Mouse (Mus musculus) C2C12 (cell line): ENCODE data around the gene Scgb2b20.
"Not testable (repeated sequence)": the region's sequence is repeated elsewhere in the genome, so short reads cannot be mapped to it uniquely, and the experiment has no call there.

Experiments
- CEBPB ChIP-seq: IDR thresholded peaks from one replicate; pipeline ENCODE4 v1.6.1; 2011; ENCODE audit warnings: low read depth, mild to moderate bottlenecking, control low read depth, moderate library complexity
- CTCF ChIP-seq: IDR thresholded peaks from one replicate; pipeline ENCODE4 v1.5.1; 2011; ENCODE audit not compliant: control insufficient read depth, insufficient read depth, insufficient read length
- FOSL1 ChIP-seq: IDR thresholded peaks from one replicate; pipeline ENCODE4 v1.8.0; 2011; ENCODE audit warnings: mild to moderate bottlenecking, low read length; ENCODE audit not compliant: poor library complexity, insufficient read depth, severe bottlenecking
- MAX ChIP-seq: IDR thresholded peaks from one replicate; pipeline ENCODE4 v1.6.1; 2011; ENCODE audit warnings: mild to moderate bottlenecking, control low read depth
- MYOD1 ChIP-seq: IDR thresholded peaks from one replicate; pipeline ENCODE4 v1.6.1; 2011; ENCODE audit warnings: low read depth; ENCODE audit not compliant: control insufficient read depth, insufficient read length
- MYOG ChIP-seq: IDR thresholded peaks from one replicate; pipeline ENCODE4 v1.6.1; 2011; ENCODE audit not compliant: control insufficient read depth, insufficient read length; ENCODE audit errors: extremely low read depth
- USF1 ChIP-seq: IDR thresholded peaks from one replicate; pipeline ENCODE4 v1.6.1; 2011; ENCODE audit warnings: low read depth, mild to moderate bottlenecking, control low read depth, moderate library complexity

DNA sequence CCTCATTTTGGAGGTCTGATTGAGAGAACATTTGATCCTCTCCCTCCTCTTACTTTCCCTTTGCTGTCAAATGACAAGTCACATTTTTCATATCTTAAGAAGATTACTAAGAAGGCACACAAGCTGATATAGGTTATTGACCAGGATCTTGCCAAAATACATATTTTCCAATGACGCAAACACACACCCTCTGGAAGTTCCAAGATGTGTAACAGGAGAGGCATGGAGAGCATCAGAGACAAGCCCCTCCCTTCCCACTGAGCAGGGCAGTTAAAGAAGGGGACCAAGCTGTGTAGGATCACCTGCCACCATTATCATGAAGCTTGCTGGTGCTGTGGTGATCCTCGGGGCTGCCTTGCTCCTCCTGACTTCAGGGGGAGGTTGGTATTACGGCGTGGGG lies 6.8 kb upstream of the Scgb2b20 start, which contains the start of gene Scgb1b20:
- not testable (repeated sequence) for TF ChIP-seq CTCF, MAX, USF1, MYOD1, FOSL1, MYOG, CEBPB
